Mouse (Mus musculus): Measurements from ENCODE around the gene Gbgt1.

Gbgt1 gene

GRCm38 (mm10) chr2:28552301-28552700, 55.6 kb downstream of the Gbgt1 start:
- DNase-seq (ENCODE audit: low spot score), result no peak
